Mouse (Mus musculus) E14TG2a.4 (cell line): ENCODE results near the gene Inafm2.

ENCODE experiments used
- H3K27me3 ChIP-seq: 2 replicates; pipeline ENCODE4 v1.6.1; 2014; ENCODE audit warnings: low read length, control low read depth; ENCODE audit not compliant: insufficient read depth
- H3K36me3 ChIP-seq: 2 replicates; pipeline ENCODE4 v1.6.1; 2014; ENCODE audit warnings: low read length, control low read depth; ENCODE audit not compliant: insufficient read depth
- H3K4me1 ChIP-seq: replicated peaks from 2 replicates; pipeline ENCODE4 v1.6.1; 2014; ENCODE audit warnings: low read depth, low read length, control low read depth
- H3K4me3 ChIP-seq: replicated peaks from 2 replicates; pipeline ENCODE4 v1.5.1; 2014; ENCODE audit warnings: mild to moderate bottlenecking, low read length
- H3K9me3 ChIP-seq: 2 replicates; pipeline ENCODE4 v1.6.1; 2014; ENCODE audit warnings: low read length, control low read depth
- CTCF ChIP-seq: conservative IDR thresholded peaks from 2 replicates; pipeline ENCODE4 v1.5.1; 2014; ENCODE audit warnings: low read length
- NANOG ChIP-seq: IDR thresholded peaks from 2 replicates; pipeline ENCODE4 v1.6.1; 2014; ENCODE audit warnings: borderline replicate concordance, low read length, mixed read lengths
- POU5F1 ChIP-seq: IDR thresholded peaks from 2 replicates; pipeline ENCODE4 v1.6.1; 2014; ENCODE audit warnings: low read length, borderline replicate concordance

Gene Inafm2

GRCm38 (mm10) chr2:118774536-118774935, 29.0 kb downstream of the Inafm2 start:
- Histone ChIP-seq H3K9me3 (no peaks in the 10 kb centered on the region), H3K27me3 (peaks cover 45% of the 10 kb centered on the region), H3K4me3 (no peak overlapping the region), H3K36me3 (no peaks in the 10 kb centered on the region), H3K4me1 (peaks cover 12% of the 10 kb centered on the region)
- TF ChIP-seq POU5F1 = no peak
- TF ChIP-seq CTCF = no peak
- no peak for TF ChIP-seq NANOG

- no peaks in the 10 kb centered on the region for H3K9me3 ChIP-seq
- no peaks in the 10 kb centered on the region for H3K36me3 ChIP-seq
- no peak overlapping the region for H3K4me3 ChIP-seq
- H3K27me3 ChIP-seq = peaks cover 53% of the 10 kb centered on the region
- TF ChIP-seq NANOG = no peak
- TF ChIP-seq CTCF = no peak
- no peak for TF ChIP-seq POU5F1
- peaks cover 20% of the 10 kb centered on the region for H3K4me1 ChIP-seq
Observed at GRCm38 (mm10) chr2:118775396-118775795, 29.8 kb downstream of the Inafm2 start.

- TF ChIP-seq NANOG = no peak
- no peak for TF ChIP-seq POU5F1
- no peak for TF ChIP-seq CTCF
- peaks cover 57% of the 10 kb centered on the region for H3K27me3 ChIP-seq
- no peak overlapping the region for H3K4me3 ChIP-seq
- H3K9me3 ChIP-seq = no peaks in the 10 kb centered on the region
- peaks cover 21% of the 10 kb centered on the region for H3K4me1 ChIP-seq
- no peaks in the 10 kb centered on the region for H3K36me3 ChIP-seq
Observed at GRCm38 (mm10) chr2:118775846-118776245, 30.3 kb downstream of the Inafm2 start.

GRCm38 (mm10) chr2:118776295-118776694, 30.7 kb downstream of the Inafm2 start:
- TF ChIP-seq NANOG = no peak
- TF ChIP-seq POU5F1 = no peak
- no peak for TF ChIP-seq CTCF
- Histone ChIP-seq H3K27me3 (peaks cover 62% of the 10 kb centered on the region), H3K4me3 (no peak overlapping the region)

GRCm38 (mm10) chr2:118778418-118778817, 32.9 kb downstream of the Inafm2 start:
- H3K27me3 ChIP-seq = peaks cover 65% of the 10 kb centered on the region
- H3K36me3 ChIP-seq = no peaks in the 10 kb centered on the region
- TF ChIP-seq CTCF = no peak
- TF ChIP-seq POU5F1 = no peak
- TF ChIP-seq NANOG = no peak
- peaks cover 21% of the 10 kb centered on the region for H3K4me1 ChIP-seq
- no peak overlapping the region for H3K4me3 ChIP-seq
- H3K9me3 ChIP-seq = no peaks in the 10 kb centered on the region

More at GRCm38 (mm10) chr2:118776295-118776694, 30.7 kb downstream of the Inafm2 start:
- Histone ChIP-seq H3K4me1 (peaks cover 21% of the 10 kb centered on the region), H3K36me3 (no peaks in the 10 kb centered on the region), H3K9me3 (no peaks in the 10 kb centered on the region)

GRCm38 (mm10) chr2:118779065-118779464, 33.5 kb downstream of the Inafm2 start:
- H3K9me3 ChIP-seq = no peaks in the 10 kb centered on the region
- H3K4me1 ChIP-seq = peaks cover 21% of the 10 kb centered on the region
- TF ChIP-seq CTCF (no peak), POU5F1 (no peak), NANOG (no peak)
- no peaks in the 10 kb centered on the region for H3K36me3 ChIP-seq
- peak overlapping the region; percentile 52; the same call in 1 of the 2 replicates for H3K4me3 ChIP-seq
- peaks cover 63% of the 10 kb centered on the region for H3K27me3 ChIP-seq

- Histone ChIP-seq H3K27me3 (peaks cover 64% of the 10 kb centered on the region), H3K9me3 (no peaks in the 10 kb centered on the region), H3K36me3 (no peaks in the 10 kb centered on the region), H3K4me3 (peak within 1 kb of the TSS; percentile 52), H3K4me1 (peaks cover 21% of the 10 kb centered on the region)
- TF ChIP-seq NANOG = no peak
Observed at GRCm38 (mm10) chr2:118779504-118780480, 34.2 kb downstream of the Inafm2 start, which contains the start of gene Disp2. Gene Disp2 (plus strand): TSS chr2:118779719.

- TF ChIP-seq CTCF = no peak
- no peak for TF ChIP-seq NANOG
- no peak for TF ChIP-seq POU5F1
- Histone ChIP-seq H3K27me3 (peaks cover 65% of the 10 kb centered on the region), H3K4me3 (no peak overlapping the region), H3K36me3 (no peaks in the 10 kb centered on the region), H3K4me1 (peaks cover 17% of the 10 kb centered on the region), H3K9me3 (no peaks in the 10 kb centered on the region)
Observed at GRCm38 (mm10) chr2:118781115-118781514, 35.6 kb downstream of the Inafm2 start.
